Mouse (Mus musculus): ENCODE results near the gene Gm6899. TPM values are rescaled to one million over a fixed set of nuclear protein-coding genes. Genes with fewer than 3 reads are reported as not detected.

The Gm6899 gene
- polyA plus RNA-seq, 1 experiment = not detected

DNA sequence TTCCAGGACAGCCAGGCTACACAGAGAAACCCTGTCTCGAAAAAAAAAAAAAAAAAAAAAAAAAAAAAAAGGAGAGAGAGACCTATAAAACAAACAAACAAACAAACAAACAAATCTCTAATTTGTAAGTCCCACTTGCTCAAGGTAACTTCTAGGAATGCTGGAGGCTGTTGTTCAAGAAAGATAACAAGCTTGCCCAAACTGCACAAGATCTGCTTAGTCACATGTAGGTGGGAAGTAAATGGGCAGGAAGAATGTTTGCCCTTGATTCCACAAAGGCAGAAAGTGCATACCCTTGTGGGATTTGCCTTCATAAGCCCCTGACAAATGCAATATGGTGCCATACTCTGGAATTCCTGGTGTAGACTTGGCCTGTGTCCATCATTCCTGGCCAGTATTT, 1.4 kb downstream of the Gm6899 start:
- Histone ChIP-seq H3K27ac (ENCODE audit: control insufficient read depth, insufficient read depth, low read depth, low read length, poor library complexity) (no peak overlapping the region), H3K4me1 (ENCODE audit: control insufficient read depth, insufficient read depth, low read length) (no peaks in the 10 kb centered on the region; the same call in 1 of the 2 replicates), H3K4me3 (replicated peaks; ENCODE audit: control insufficient read depth, low read depth, low read length) (no peak overlapping the region)
- TF ChIP-seq CTCF (IDR thresholded peaks at IDR 0.05; ENCODE audit: control insufficient read depth, insufficient read depth, low read length) = no peak
- TF ChIP-seq POLR2A (IDR thresholded peaks at IDR 0.05; ENCODE audit: borderline replicate concordance, control insufficient read depth, low read depth, low read length) = no peak
- WGBS = 75% methylated on average over 1 of the region's 1 CpGs

GRCm38 (mm10) chr11:26596186-26596585, 3.1 kb downstream of the Gm6899 start:
- TF ChIP-seq CTCF (IDR thresholded peaks at IDR 0.05; ENCODE audit: control insufficient read depth, insufficient read depth, low read length) = no peak
- no peak for TF ChIP-seq POLR2A (IDR thresholded peaks at IDR 0.05; ENCODE audit: borderline replicate concordance, control insufficient read depth, low read depth, low read length)
- Histone ChIP-seq H3K4me3 (replicated peaks; ENCODE audit: control insufficient read depth, low read depth, low read length) (no peak overlapping the region), H3K4me1 (ENCODE audit: control insufficient read depth, insufficient read depth, low read length) (no peaks in the 10 kb centered on the region; the same call in 1 of the 2 replicates), H3K27ac (ENCODE audit: control insufficient read depth, insufficient read depth, low read depth, low read length, poor library complexity) (no peak overlapping the region)
- 87% methylated on average over 1 of the region's 1 CpGs for WGBS

- Histone ChIP-seq H3K4me3 (replicated peaks; ENCODE audit: control insufficient read depth, low read depth, low read length) (no peak overlapping the region), H3K27ac (ENCODE audit: control insufficient read depth, insufficient read depth, low read depth, low read length, poor library complexity) (no peak overlapping the region), H3K4me1 (ENCODE audit: control insufficient read depth, insufficient read depth, low read length) (no peaks in the 10 kb centered on the region; the same call in 1 of the 2 replicates)
- no peak for TF ChIP-seq CTCF (IDR thresholded peaks at IDR 0.05; ENCODE audit: control insufficient read depth, insufficient read depth, low read length)
- TF ChIP-seq POLR2A (IDR thresholded peaks at IDR 0.05; ENCODE audit: borderline replicate concordance, control insufficient read depth, low read depth, low read length) = no peak
- 53% methylated on average over 6 of the region's 6 CpGs for WGBS
Observed at GRCm38 (mm10) chr11:26597145-26597544, 4.1 kb downstream of the Gm6899 start.

DNA sequence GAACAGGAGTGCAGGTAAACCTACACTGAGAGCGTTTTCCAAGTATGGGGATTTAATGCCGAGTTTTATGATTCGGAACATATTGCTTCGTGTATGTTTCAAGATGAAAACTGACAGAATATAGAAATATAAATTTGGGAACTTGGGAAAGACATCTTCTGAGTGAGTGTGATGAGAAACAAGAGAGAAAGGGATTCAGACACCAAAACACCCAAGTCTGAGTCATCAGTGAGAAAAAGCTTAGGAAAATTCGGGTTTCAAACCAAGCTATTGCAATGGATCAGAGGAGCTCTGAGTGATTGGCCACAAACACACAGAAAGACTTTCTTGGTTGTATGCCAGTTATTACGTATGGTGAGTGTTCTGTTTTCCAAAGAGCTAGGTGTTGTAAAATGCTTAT, 4.7 kb downstream of the Gm6899 start:
- Histone ChIP-seq H3K4me1 (ENCODE audit: control insufficient read depth, insufficient read depth, low read length) (no peaks in the 10 kb centered on the region; the same call in 1 of the 2 replicates), H3K27ac (ENCODE audit: control insufficient read depth, insufficient read depth, low read depth, low read length, poor library complexity) (no peak overlapping the region), H3K4me3 (replicated peaks; ENCODE audit: control insufficient read depth, low read depth, low read length) (no peak overlapping the region)
- no peak for TF ChIP-seq POLR2A (IDR thresholded peaks at IDR 0.05; ENCODE audit: borderline replicate concordance, control insufficient read depth, low read depth, low read length)
- 77% methylated on average over 6 of the region's 6 CpGs for WGBS

GRCm38 (mm10) chr11:26598876-26599275, 5.8 kb downstream of the Gm6899 start:
- TF ChIP-seq CTCF (IDR thresholded peaks at IDR 0.05; ENCODE audit: control insufficient read depth, insufficient read depth, low read length) (no peak), POLR2A (IDR thresholded peaks at IDR 0.05; ENCODE audit: borderline replicate concordance, control insufficient read depth, low read depth, low read length) (no peak)
- Histone ChIP-seq H3K27ac (ENCODE audit: control insufficient read depth, insufficient read depth, low read depth, low read length, poor library complexity) (no peak overlapping the region), H3K4me1 (ENCODE audit: control insufficient read depth, insufficient read depth, low read length) (no peaks in the 10 kb centered on the region; the same call in 1 of the 2 replicates), H3K4me3 (replicated peaks; ENCODE audit: control insufficient read depth, low read depth, low read length) (no peak overlapping the region)
- 57% methylated on average over 1 of the region's 1 CpGs for WGBS

DNA sequence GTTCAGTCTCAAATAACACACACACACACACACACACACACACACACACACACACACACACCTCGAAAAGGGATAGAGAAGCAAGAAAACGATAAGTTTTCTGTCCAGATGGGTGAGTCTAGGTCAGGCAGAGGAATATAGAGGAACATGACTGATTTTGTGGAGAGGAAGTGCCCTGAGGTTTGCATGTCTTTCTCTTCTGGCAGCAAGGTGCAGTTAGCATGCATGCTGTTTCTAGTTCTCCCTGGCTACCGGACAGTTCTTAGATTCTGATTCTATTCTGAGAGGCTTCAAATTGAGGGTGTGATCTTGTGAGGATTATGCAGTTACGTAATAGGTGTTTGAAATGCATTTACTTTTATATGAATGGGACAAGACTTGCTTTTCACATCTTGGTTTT, 7.7 kb downstream of the Gm6899 start:
- no peak overlapping the region for H3K27ac ChIP-seq (ENCODE audit: control insufficient read depth, insufficient read depth, low read depth, low read length, poor library complexity)
- WGBS = 20% methylated on average over 4 of the region's 4 CpGs
- TF ChIP-seq CTCF (IDR thresholded peaks at IDR 0.05; ENCODE audit: control insufficient read depth, insufficient read depth, low read length) (no peak), POLR2A (IDR thresholded peaks at IDR 0.05; ENCODE audit: borderline replicate concordance, control insufficient read depth, low read depth, low read length) (no peak)
- no peak overlapping the region for H3K4me3 ChIP-seq (replicated peaks; ENCODE audit: control insufficient read depth, low read depth, low read length)
- H3K4me1 ChIP-seq (ENCODE audit: control insufficient read depth, insufficient read depth, low read length) = no peaks in the 10 kb centered on the region; the same call in 1 of the 2 replicates

GRCm38 (mm10) chr11:26601571-26602175, 8.6 kb downstream of the Gm6899 start:
- 67% methylated on average over 2 of the region's 2 CpGs for WGBS

GRCm38 (mm10) chr11:26604061-26604655, 11.1 kb downstream of the Gm6899 start:
- no peak overlapping the region for H3K27ac ChIP-seq (ENCODE audit: control insufficient read depth, insufficient read depth, low read depth, low read length, poor library complexity)
- WGBS = 31% methylated on average over 1 of the region's 1 CpGs
- no peaks in the 10 kb centered on the region; the same call in 1 of the 2 replicates for H3K4me1 ChIP-seq (ENCODE audit: control insufficient read depth, insufficient read depth, low read length)
- no peak for TF ChIP-seq POLR2A (IDR thresholded peaks at IDR 0.05; ENCODE audit: borderline replicate concordance, control insufficient read depth, low read depth, low read length)
- no peak overlapping the region for H3K4me3 ChIP-seq (replicated peaks; ENCODE audit: control insufficient read depth, low read depth, low read length)

More at GRCm38 (mm10) chr11:26601571-26602175, 8.6 kb downstream of the Gm6899 start:
- Histone ChIP-seq H3K27ac (ENCODE audit: control insufficient read depth, insufficient read depth, low read depth, low read length, poor library complexity) (no peak overlapping the region), H3K4me1 (ENCODE audit: control insufficient read depth, insufficient read depth, low read length) (no peaks in the 10 kb centered on the region; the same call in 1 of the 2 replicates), H3K4me3 (replicated peaks; ENCODE audit: control insufficient read depth, low read depth, low read length) (no peak overlapping the region)
- no peak for TF ChIP-seq CTCF (IDR thresholded peaks at IDR 0.05; ENCODE audit: control insufficient read depth, insufficient read depth, low read length)
- TF ChIP-seq POLR2A (IDR thresholded peaks at IDR 0.05; ENCODE audit: borderline replicate concordance, control insufficient read depth, low read depth, low read length) = no peak

All from bone marrow, adult 2 months (tissue).